Mouse (Mus musculus) lung, postnatal 36 days (tissue): ENCODE measurements around the gene Scd1.
A peak's percentile ranks its signal among the peaks of the same experiment; 100 is the strongest.
"Not testable (repeated sequence)": the region's sequence is repeated elsewhere in the genome, so short reads cannot be mapped to it uniquely, and the experiment has no call there.

Experiments used
- DNase-seq: peaks from one replicate; pipeline ENCODE4 v3.0.0; 2022; ENCODE audit warnings: mixed read lengths

Gene Scd1

GRCm38 (mm10) chr19:44394972-44395371 is 12.7 kb downstream of the Scd1 start:
- no peak for DNase-seq

DNA sequence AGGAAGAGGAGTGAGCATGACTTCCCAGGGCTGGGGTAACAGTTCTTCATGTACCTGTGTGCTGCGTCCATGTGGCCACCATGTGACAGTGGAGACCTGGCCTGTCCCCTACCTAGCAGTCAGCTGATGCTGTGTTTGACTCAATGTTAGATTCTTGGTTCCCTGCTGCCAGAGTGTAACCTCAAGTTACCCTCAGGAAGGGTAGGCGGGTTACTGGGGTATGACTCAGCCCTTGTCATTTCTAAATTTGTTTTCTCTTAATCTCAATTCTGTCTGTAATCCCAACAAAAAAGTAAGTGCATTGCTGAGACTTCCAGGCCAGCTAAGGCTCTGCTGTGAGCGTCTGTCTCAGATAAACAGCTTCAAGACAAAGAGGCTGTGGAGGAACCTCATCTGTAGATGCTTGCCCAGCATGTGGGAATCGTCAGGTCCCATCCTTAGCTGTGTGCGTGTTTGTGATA is 13.7 kb downstream of the Scd1 start:
- DNase-seq: no peak

- no peak for DNase-seq
These were observed 15.2 kb downstream of the Scd1 start for GRCm38 (mm10) chr19:44392339-44393009.

DNA sequence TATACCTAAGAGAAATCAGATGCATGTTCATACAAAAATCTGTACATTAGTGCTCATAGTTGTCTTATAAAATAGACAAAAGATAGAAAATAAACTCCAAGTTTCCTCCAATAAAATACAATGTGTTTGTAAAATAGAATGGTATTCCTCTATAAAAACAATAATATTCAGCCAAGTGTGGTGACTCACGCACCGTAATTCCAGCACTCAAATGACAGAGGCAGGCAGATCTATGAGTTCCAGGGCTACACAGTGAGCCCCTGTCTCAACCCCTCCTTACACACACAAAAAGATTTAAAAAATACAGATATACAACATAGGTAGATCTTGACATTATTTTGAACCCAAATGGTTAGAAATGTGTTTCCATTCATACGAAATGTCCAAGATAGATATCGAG is 15.8 kb downstream of the Scd1 start:
- no peak for DNase-seq

DNA sequence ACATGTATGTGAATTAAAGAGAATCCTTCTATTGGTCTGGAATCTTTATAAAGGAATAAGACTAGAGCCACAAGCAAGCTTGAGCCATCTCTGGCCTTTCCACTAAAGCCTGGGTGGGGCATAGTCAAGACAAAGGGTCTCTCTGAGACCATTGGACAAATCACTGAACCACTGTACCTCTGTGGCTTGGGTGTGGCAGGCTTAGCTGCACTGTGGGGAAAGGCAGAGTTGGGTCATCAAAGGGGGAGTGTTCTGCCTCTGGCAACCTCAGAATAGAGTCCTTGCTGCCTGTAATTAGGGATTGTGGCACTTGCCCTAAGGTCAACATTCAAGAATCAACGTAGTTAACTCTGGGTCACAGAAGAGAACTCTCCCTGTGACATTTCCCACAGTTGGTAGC is 18.2 kb downstream of the Scd1 start:
- peak; percentile 46 for DNase-seq

- DNase-seq: peak; percentile 96
These were observed 18.9 kb downstream of the Scd1 start for GRCm38 (mm10) chr19:44388475-44389428.

- no peak for DNase-seq
These were observed 19.8 kb downstream of the Scd1 start for GRCm38 (mm10) chr19:44387746-44388474.

GRCm38 (mm10) chr19:44387089-44387671 is 20.5 kb downstream of the Scd1 start:
- peak; percentile 62 for DNase-seq

DNA sequence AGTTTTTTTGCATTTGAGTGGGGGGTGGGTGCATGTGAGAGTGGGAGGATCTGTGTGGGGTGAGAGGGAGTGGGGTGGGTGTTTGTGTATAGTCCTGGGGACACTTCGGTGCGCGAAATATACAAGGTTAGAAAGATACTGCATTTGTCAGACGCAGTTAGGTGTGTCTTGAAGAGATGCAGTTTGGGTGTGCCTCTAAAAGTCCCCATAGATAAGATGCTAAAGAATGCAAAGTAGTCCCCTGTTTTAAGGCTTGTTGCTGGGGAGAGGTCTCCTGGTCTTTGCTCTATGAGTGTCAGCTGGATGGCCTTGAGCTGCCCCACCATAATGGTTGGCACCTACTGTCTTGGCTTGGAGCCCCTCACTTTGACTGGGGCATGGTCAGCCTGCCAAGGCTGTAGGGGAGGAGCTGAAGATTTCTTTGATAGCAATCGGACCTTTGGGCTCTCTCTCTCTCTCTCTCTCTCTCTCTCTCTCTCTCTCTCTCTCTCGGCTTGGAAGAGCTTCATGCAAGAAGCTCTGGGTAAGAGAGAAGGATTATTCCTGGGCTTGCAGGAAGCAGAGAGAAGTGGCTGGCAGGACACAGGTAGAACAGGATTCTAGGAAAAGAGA is 21.7 kb downstream of the Scd1 start:
- no peak for DNase-seq

- no peak for DNase-seq
These were observed 24.9 kb downstream of the Scd1 start for GRCm38 (mm10) chr19:44382682-44383321.

DNA sequence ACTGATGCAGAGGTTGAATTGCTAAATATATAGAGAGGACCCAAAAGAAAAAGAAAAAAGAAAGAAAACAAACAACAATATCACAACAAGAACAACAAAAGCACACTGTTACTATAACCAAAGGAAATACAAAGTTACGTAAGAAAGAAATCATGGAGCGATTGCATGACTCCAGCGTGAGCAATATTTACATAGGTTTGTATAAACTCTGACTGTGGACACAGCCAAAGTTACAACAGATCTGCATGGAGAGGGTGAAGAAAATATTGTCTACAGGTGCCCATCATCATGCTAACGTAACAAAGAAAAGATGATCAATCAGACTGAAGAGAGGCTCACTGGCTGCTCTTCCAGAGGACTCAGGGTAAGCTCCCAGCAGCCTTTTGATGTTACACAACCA is 27.6 kb downstream of the Scd1 start:
- peak; percentile 51 for DNase-seq

GRCm38 (mm10) chr19:44379090-44379489 is 28.6 kb downstream of the Scd1 start:
- DNase-seq: no peak

- DNase-seq: no peak
These were observed 29.9 kb downstream of the Scd1 start for GRCm38 (mm10) chr19:44377629-44378375.

GRCm38 (mm10) chr19:44376511-44376951 is 31.1 kb downstream of the Scd1 start:
- peak; percentile 54 for DNase-seq

DNA sequence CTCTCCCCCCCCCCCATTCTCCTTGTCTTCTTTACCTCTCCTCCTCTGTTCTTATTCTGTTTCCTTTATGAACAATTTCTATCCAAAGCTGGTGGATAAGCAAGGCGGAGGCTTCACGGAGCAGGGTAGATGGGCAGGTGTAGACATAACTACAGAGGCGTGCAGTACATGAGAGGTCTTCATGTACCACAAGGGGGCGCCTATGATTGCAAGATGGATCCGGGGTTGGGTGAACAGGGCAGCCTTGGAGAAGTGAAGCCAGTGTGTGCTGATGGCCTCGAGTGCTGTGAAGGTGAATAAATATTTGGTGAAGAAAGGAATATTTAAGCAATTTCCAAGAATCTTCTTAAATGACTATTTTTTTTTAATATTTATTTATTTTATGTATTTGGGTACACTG is 34.7 kb downstream of the Scd1 start:
- peak; percentile 96 for DNase-seq

GRCm38 (mm10) chr19:44370231-44370630 is 37.4 kb downstream of the Scd1 start:
- DNase-seq: no peak

DNA sequence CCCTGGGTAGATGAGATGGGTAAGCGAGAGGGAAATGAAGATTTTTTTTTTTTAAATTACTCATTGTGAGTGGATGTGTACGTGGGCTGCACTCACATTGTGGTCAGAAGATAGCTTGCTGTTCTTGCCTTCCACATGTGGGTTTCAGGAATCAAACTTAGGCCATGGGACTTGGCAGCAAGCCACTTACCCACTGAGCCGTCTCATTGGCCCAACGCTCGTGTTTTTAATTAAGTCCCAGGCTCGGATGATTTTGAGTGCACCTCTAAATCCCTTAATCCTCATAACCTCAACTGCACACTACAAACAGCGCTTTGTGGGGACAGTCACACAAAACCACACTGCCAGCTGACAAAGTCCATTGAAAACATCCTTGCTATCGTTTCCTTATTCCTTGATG is 38.3 kb downstream of the Scd1 start:
- no peak for DNase-seq

GRCm38 (mm10) chr19:44367076-44367475 is 40.6 kb downstream of the Scd1 start:
- DNase-seq: not testable (repeated sequence)

DNA sequence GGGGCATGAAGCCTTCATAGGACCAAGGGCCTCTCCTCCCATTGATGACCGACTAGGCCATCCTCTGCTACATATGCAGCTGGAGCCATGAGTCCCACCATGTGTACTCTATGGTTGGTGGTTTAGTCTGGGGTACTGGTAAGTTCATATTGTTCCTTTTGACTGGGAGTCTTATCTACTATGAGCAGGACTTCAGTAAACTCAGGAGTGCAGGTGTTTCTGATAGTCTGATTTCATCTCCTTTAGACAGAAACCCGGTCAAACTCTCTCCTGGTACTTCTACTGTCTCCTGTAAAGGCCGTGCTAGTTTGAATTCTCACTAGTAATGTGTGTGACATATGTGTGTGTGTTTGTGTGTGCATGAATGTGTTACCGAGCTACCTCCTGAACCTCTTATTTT is 41.9 kb downstream of the Scd1 start:
- DNase-seq: no peak

DNA sequence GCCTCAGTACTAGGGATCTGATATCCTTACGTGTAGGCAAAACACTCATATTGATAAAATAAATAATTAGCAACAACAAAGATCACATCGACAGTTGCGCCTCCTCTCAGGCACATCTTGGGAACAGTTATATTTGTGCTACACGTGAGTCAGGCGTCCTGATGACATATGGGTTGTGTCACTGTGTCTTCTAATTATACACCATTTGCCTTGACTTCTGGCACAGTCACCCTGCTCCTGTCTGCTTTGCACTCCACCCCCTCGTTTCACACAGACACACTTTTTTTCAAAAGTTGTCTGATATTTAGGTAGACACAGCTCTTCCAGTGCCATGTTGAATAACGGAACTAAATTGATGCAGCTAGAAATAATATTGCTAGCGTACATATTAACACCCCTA is 43.6 kb downstream of the Scd1 start:
- DNase-seq: no peak

- peak; percentile 83 for DNase-seq
These were observed 44.1 kb downstream of the Scd1 start for GRCm38 (mm10) chr19:44363529-44363928.
